Mouse (Mus musculus) natural killer cell, adult 2 months (primary cell): ENCODE data around the gene Zbtb20.

Experiments
- DNase-seq, 2 experiments: peaks; one replicate each; pipeline ENCODE4 v3.0.0; 2022; ENCODE audit warnings: low spot score in 2 of 2

Gene Zbtb20

DNA sequence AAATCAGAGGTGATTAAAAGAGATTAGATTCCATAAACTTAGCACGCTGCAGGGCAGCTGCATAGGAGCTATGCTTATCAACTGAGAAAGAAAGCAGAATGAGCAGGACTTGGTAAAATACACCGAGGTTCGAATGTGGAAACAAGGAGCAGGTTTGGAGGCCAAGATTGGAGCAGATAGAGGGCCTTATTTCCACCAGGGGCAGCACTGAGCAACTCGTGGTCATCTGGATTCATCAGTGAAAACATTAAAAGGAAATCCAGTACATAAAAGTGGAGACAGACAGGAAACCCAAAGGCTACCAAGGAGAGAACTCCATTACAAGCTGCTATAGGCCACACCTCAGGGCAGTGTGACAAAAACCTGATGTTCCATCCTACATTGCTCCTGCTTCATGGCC, 686.3 kb downstream of the Zbtb20 start:
- no peak for DNase-seq

DNA sequence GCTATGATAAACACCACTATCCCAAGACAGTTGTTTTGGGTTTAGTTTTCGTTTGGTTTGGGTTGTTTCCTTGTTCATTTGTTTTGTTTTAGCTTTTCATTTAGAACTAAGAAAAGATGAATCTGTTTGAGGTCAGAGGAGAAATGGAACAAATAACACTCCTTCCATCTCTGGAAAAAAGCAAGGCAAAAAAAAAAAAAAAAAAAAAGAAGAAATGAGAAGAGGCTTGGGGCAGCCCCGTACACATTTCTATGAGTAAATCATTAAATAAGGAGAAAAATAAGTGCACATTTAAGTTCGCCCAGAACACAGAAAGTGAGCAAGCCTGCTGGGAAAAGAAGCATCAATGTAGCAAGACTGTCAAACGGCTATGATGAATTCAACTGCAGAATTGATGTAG, 690.2 kb downstream of the Zbtb20 start:
- DNase-seq: no peak

DNA sequence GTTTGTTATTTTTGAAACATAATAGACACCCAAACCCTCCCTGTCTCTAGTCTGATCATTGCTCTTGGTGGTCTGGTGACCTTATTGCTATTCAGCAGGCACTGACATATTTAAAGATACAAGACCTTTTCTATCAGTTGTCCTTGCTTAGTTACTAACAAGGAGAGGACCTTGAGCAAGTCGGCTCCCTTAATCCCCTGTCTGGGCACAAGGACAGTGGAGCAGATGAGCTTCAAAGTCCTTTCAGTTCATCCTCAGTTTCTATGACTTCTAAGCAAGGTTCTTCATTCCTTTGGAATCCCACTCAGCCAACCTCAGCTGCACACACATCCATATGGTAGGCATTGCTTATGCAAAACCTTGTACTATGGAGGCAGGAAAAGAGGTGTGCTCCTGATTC, 690.8 kb downstream of the Zbtb20 start:
- DNase-seq: no peak

DNA sequence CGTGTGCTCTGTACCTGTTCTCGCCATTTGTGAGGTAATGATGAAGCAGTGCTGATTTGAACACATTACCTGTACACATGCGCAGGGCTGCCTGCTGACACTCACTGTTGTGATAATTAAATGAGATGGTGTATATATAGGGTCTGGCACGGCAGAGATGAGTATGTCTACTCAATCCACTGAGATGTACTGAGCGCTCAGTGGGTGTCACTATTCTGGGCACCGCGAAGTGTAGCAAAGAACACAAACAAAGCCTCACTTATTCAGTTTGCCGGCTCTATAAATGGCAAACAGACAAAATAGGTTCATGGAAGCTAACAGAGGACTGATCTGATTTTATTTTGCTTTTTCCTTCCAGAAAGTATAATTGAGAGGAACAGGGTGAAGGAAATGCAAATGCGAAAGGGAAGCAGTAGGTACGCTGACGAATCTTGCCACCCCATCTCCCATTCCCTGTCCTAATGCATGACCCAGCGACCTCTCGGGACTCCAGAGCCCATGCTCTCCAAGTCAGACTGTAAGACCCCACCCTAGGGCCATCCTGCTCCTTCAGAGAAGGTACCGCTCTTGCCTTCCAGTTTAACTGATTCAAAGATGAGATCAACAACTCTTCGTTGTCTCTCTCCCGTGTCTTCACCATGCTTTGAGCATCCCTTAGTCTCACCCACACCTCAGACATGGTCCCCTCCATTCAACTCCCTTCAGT, 695.8 kb downstream of the Zbtb20 start:
- DNase-seq: no peak

DNA sequence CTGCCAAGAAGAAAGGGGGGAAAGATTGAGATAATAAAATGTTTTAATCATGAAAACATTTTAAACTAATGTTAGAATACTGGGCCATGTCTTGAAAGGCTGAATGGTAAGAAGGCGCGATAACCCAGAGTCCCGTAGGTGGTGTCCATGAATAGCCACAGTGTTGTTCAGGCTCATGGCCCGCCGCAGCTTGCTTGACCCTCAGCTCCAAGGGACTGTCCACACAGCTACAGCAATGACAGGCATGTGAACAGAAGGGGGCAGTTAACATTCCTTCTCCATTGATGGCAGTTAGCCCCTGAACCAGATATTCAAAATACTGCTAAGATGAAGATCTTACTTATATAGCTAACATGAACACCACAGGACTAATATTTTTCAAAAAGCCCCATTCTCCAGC, 696.5 kb downstream of the Zbtb20 start:
- no peak for DNase-seq

DNA sequence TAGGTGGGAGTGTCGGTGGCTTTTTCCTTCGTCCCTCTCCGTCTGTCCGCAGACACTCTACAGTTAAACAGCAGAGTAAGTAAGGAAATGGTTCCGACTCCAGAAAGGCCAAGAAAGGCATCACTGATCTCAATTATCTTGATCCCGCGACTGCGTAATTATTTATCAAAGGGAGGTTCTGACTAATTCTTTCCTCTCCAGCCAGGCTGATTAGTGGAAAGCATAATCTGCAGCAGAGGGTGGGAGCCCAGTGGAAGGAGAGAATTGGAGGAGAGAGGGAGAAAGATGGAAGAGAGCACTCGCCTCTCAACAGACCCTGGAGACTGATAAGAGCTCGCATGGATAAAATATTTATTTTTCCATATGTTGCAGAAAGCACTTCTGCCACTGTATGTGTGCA, 697.1 kb downstream of the Zbtb20 start:
- DNase-seq: no peak

DNA sequence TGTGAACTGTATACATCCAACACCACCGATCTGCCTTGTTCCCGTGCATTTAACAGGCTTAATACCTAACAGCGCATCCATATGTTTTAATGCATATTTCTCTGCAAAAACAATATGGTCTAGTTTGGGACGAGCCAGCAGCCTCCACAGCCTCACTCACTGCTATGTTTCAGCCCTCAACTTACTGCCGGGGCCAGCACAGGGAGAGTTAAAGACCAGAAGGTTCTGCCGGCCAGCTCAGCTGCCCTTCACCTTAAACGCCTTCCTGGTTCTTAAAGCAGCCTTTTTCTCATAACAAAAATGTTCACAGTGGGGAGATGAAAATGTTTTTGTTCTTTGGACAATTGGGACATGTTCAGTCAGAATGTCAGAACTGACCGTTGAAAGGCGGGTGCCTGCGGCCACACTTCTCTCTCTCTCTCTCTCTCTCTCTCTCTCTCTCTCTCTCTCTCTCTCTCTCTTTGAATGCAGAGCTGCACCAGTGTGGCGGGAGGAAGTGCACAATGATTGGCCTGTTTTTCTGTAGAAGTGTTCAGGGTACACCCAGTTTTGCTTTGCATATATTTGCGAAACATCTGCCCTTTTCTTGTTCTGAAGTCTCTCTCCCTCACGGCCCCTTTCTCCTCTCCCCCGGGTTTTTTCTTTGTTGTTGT, 697.6 kb downstream of the Zbtb20 start:
- DNase-seq: no peak

DNA sequence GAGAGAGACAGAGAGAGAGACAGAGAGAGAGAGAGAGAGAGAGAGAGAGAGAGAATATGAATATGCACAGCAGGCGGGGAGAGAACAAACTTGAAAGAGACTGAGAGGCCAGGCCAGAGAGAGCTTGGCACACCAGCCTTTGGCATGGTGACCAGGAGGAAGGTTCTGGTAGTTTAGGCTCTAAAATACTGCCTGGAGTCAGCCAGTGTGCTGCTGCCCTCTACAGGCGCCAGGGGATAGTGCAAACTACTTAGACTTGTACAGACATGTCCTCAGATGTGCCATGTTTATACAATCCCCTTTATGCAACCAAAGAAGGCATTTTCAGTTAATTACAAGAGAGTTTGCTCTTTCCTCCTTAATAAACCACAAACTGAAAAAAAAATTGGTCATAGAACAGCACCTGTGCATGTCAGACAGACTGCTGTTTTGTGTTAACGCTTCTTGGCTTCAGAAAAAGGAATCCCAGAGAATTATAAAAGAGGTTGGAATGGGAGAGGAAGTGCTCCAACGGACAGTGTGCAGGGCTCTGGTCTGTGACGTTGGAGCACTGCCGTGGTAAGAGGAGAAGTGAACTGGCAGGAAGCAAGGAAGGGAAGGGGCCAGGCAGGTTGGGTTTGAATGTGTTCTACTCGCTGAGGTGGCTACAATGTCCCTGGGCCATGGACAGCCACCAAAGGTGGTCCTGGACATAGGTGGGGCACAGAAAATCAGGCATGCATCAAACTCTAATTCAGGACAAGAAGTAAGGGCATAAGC, 698.5 kb downstream of the Zbtb20 start:
- DNase-seq: peak; percentile 27 to 53

DNA sequence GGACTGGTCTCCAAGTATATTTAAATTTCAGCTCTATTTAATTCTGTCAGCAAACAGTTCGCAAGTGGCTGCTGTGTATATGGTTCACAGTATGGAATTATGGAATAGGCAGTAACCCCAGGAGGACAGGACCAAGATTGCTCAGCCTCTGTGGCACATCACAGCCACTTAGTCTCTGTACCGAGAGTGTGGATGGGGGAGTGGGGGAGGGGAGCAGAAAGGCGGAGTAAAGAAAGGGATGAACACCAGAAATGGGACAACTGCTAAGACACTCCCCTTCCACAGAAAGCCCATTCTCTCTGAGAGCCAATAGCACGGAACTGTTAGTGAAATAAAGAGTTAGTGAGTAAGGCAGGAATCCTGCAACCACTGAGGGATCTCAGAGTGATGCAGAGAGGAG, 699.4 kb downstream of the Zbtb20 start:
- no peak for DNase-seq

DNA sequence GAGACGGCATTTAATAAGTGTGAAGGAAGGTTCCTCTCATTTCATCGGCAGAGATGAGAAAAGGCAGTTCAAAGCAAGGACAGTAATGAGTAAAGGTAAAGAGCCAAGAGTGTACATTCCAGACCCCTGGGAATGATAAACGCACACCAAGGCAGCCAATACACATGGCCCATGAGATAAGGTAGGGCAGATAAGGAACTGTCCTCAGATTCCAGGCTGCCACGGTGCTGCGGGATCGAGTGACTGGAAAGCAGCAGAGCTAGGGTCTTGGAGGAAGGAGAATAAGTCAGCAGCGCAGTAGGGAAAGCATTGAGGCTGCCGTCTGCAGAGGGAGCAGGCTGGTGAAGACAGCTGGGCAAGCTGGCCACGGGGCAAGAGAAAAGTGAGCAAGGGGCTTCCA, 699.8 kb downstream of the Zbtb20 start:
- no peak for DNase-seq

DNA sequence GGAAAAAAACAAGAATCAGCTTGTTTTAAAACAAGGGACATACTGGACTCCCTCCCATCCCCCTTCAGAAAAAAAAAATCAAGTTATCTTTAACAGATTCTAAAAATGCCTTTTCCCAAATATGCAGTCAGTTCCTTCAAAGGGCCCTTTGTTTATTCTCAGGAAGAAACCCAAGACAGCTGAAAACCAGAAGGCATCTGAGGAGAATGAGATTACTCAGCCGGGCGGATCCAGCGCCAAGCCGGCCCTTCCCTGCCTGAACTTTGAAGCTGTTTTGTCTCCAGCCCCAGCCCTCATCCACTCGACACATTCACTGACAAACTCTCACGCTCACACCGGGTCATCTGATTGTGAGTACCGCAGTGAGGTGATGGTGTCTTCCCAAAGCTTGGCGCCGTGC, 701.7 kb downstream of the Zbtb20 start:
- no peak for DNase-seq

DNA sequence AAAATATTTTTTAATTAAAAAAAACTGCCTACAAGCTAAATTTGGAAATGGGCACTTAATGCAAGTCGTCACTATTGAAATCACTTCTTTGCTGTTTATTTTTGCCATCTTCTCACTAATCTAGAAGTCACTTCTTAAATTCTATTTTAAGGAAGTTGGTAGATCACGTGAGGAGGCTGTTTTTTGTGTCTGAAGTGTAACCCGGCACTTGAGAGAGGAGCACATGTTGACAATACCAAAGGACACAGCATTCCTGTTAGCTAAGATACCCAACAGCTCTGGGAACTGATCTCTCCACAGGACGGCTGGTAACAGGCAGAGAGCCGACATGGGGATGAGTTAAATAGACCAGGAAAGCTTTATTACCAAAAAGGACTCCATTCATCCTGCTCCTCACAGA, 702.7 kb downstream of the Zbtb20 start:
- DNase-seq: peak in 1 of 2 experiments; percentile 12

DNA sequence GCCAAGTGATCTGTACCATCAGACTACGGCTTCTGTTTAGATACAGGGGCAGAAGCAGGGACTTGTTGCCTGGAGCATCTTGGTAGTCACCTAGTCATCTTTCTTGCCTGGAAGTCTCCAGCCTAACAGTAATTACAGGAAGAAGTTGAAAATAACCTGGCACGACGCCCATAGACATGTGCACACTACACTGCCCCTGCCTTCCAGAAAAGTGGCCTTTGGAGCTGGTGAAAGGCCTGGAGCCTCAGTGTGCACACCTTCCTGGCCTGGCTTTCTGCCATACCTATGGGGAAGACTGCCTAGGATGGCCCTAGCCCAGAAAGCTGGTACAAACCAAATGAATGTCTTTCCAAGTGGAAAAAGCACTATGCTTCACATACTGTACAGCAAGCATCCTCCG, 703.4 kb downstream of the Zbtb20 start:
- DNase-seq: no peak

DNA sequence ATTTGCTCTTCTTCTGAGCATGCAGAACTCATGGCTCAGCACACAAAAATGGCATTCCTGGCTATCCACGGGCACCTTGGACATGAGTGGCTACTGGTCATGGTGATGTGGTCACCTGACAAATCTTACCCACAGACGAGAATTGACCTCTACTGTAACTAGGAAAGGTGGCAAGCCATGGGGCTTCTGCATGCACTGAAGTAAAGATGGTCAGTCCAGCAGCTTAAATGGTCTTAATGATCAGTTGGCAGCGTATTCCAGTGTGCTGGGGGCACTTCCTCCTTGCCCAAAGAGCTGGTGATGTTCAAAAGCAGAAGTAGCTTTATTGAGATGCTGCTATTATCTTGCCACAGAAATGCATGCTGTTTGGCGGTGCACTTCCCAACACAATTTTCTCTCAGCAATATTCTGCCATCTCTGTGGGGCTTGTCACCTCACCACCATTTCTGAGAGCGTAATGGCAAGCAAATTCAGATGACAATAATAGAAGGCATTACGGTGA, 704.7 kb downstream of the Zbtb20 start:
- DNase-seq: no peak

DNA sequence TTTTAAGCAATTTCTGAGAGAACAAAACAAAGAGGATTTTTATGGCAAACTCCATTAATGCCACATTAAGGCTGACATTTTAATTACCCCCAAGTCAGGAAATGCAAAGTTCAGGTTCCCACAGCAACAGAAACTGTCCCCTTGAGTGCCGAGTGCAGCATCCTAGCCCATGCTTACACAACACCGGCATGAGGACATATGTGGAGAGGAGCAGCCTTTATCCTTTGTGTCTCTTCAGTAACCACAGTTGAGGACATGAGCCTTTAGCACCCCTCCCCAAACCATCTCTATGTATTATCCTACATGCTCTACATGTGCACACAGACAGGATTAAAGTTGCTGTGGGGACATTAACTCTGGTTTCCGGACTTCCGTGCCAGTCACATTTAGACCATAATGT, 705.9 kb downstream of the Zbtb20 start:
- no peak for DNase-seq

DNA sequence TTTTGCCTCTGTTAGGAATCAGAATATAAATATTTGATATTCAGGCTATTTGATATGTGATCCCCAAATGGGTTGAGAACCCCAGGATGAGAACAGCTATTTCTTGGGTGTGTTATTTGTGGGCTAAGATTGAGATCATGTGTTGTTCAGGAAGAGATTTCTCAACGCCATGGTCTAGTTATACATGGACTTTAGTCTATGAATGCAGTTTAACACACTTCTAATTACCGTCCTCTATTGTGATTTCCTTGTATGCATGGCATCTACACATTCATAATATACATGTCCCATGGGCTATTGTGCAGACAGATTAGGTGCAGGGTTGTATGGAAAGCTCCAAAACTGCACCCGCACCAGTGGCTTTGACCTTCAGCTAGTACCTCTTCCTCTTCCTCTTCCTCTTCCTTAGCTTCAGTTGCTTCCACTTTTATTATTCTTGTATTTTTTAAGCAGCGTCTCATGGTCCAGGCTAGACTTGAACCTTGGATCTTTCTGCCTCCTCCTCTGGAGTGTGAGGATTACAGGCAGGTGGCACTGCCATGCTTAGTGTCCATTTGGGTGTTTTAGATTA, 711.3 kb downstream of the Zbtb20 start:
- no peak for DNase-seq

DNA sequence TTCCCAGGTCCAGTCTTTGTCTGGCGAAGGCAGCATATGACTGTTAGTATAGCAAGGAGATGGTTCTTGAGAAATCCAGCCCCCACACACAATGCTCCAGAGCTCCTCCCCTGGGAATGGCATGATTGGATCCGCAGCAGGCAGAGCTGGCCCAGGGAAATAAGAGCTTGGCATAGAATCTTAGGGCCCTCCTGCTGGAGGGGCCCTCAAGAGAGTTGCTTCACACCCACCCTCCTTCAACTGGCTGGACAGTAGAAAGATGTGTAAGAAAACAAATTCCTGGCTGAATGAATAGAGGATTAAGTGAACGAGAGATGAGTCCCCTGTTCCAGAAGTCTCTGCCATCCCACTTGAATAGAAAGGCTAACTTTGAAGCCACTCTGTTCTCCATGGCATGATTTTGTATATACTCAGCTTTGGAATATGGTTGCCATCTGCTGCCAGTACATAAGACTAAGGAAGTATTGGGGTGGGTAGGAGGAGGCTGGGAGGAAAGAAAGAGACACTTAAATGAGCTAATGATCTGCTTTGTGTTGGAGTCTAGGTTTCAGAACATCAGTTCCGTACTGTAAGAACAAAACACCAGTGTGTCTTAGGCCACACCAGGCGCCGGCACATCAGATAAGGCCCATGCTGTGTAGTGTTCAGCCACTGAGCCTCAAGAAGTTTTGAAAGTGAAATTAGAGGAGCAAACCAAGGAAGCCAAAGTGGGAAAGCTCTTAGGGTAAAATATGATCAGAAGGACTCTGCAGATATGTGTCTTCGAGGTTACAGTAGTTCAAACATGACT, 715.2 kb downstream of the Zbtb20 start:
- no peak for DNase-seq

DNA sequence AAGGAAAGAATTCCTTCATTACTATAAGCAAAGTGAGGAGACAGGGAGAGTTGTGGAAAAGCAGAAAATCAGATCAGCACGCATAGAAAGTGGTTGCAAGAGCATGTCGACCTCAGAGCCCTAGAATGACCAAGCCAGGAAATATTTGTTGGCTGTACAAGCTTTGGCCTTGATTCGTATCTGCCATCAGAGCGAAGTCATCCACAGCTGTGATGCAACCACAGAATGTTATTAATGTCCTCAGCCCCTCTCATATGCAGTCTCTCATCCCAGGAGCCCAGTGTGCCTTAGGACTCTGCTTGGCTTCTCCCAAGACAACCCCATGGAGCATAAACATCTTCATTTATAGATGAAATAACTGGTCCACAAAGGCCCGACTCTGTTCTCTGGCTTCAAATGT, 716.4 kb downstream of the Zbtb20 start:
- DNase-seq: no peak

DNA sequence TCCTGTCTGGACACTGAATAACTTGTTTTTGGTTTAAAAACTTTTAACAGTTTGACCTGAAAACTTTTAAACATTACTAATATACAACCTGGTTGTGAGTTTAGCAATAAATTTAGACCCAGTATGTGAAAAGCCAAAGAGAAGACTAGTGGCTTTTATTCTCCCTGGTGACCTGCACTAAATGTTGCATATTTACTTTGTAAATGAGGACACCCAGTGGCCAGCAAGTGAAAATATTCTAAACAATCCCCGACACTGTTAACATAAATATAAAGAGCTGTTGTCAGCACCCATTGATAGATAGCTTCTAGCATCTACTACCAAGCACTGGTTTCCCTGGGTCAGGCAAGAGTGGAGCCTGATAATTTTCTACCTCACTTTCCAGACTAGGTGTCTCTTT, 717.1 kb downstream of the Zbtb20 start:
- DNase-seq: no peak

DNA sequence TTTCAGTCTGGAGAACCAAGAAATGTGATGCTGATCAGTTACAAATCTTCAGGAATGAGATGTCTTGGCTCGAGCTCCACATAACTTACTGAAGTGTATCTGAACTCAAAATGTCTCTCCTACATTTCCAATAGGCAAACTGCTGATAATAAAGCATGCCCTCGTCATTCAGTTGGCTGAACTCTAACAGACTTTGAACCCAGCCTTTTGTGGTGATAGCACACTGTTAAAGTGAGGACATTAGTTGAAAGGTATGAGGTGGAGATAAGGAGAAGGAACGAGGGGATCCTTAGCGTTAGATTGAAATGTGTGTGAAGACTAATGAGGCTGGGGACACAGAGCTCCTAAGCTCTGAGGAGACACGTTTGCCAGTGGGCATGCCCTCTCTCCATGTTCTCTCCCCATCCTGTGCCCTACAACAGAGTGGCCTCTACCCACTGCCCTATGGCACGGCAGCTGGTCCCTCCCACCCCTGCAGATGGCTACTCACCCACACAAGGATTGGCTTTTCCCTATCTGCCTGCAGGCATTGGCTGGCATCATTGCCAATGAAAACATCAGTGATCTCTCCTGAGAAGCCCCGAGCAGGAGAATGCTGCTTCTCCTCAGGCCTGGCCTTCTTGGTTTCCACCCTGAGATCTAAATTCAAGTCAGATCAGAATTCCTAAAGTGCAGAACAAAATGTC, 721.8 kb downstream of the Zbtb20 start:
- DNase-seq: no peak

DNA sequence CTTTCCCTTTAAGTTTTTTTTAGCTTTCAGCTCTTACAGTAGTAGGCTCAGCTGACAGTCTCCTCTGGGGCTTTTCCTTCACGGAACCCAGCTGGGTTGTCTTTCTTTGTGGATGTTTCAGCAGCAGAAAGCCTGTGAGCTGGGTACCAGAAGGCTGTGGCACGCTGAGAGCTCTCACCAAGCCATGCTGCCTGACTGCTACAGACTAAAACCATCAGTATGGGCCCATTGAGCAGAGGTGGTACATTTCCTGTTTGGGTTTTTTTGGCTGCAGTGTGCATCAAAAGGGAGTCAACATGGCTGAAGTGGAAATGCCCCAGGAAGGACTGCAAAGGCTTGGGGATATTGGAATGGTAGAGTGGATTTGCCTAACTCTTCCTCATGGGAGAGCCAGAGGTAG, 724.0 kb downstream of the Zbtb20 start:
- DNase-seq: no peak
